Mouse (Mus musculus) fibroblast of lung, adult 2 months (primary cell): ENCODE measurements around the gene Cldn34c1.
A peak's percentile ranks its signal among the peaks of the same experiment; 100 is the strongest.
"Not testable (repeated sequence)": the region's sequence is repeated elsewhere in the genome, so short reads cannot be mapped to it uniquely, and the experiment has no call there.

Experiments used
- DNase-seq: peaks from one replicate; pipeline ENCODE4 v3.0.0-alpha.2; 2011; ENCODE audit warnings: low read depth

Gene Cldn34c1

GRCm38 (mm10) chrX:123103291-123104260 lies at the start of gene Cldn34c1:
Gene Cldn34c1 (plus strand): TSS chrX:123103495.
- DNase-seq = peak; percentile 43

- no peak for DNase-seq
Observed at GRCm38 (mm10) chrX:123087441-123087840, 15.9 kb upstream of the Cldn34c1 start.

GRCm38 (mm10) chrX:123102806-123103205 lies 489 bp upstream of the Cldn34c1 start:
- DNase-seq = not testable (repeated sequence)

- DNase-seq = not testable (repeated sequence)
Observed at GRCm38 (mm10) chrX:123104692-123105091, 1.4 kb downstream of the Cldn34c1 start.

GRCm38 (mm10) chrX:123222381-123222780 lies 119.1 kb downstream of the Cldn34c1 start, which contains the start of gene Srsx:
Gene Srsx (minus strand): TSS chrX:123222481.
- DNase-seq = not testable (repeated sequence)
